Mouse (Mus musculus) fat pad, adult 2 months (tissue): ENCODE data around the gene Irf6.

ENCODE experiments used
- DNase-seq: peaks from one replicate; pipeline ENCODE4 v3.0.0-alpha.2; 2011; ENCODE audit warnings: low read depth, low spot score; ENCODE audit errors: extremely low read depth

Irf6 gene

GRCm38 (mm10) chr1:193156316-193157110 is 3.6 kb downstream of the Irf6 start:
- no peak for DNase-seq

GRCm38 (mm10) chr1:193157111-193157492 is 4.2 kb downstream of the Irf6 start:
- no peak for DNase-seq

GRCm38 (mm10) chr1:193159163-193159562 is 6.3 kb downstream of the Irf6 start:
- DNase-seq = no peak

DNA sequence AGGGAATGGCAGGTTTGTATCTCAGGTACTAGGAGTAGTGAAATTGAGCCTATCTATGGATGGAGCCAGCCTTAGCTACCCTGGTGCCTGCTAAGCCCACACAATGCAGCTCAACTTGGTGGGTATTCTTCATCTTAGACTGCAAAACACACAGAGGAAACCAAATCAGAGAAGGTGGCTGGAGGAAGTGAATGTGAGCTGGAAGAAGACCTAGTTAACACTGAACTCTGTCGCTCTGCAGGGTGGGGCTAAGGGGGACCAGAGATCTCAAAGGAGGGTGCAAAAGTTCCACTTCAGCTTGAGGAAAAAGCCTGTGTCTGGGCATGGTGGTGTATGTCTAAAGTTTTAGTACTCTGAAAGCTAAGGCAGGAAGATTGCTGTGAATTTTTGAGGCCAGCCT is 6.7 kb downstream of the Irf6 start:
- no peak for DNase-seq

DNA sequence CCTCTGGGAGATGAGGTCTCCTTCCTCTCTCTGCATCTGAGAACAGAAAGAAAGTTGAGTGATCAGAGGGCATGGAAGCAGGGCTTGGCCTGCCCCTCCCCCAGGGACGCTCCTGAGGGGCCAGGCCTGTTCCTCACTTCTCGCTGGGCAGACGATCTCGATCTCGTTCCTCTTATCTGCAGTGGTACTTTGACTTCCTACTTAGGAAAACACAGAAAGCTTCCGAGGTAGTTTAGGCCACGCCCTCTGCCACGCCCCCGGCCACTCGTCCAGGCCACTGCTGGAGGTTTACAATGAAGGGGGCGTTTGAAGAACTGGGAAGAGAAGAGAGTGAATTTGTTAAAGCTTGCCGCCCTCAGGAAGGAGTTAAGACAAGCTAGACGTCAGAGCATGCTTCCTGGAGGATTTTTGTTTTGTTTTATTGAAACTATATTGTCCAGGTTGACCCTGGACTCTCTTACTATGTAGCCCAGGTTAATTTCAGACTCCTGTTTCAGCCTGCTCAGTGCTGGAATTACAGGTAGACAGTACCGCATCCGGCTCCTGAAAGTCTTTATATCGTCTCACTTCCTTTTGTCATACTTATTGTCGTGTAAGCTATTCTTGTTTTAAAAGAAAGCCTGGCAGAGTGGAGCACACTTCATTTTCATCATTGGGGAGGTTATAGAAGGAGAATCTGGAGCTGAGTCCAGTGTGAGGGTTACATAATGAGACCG is 7.6 kb downstream of the Irf6 start:
- DNase-seq = no peak

GRCm38 (mm10) chr1:193167746-193168145 is 14.8 kb downstream of the Irf6 start, which contains the start of gene A130010J15Rik:
A130010J15Rik (plus strand) TSS chr1:193168046.
- DNase-seq = no peak

DNA sequence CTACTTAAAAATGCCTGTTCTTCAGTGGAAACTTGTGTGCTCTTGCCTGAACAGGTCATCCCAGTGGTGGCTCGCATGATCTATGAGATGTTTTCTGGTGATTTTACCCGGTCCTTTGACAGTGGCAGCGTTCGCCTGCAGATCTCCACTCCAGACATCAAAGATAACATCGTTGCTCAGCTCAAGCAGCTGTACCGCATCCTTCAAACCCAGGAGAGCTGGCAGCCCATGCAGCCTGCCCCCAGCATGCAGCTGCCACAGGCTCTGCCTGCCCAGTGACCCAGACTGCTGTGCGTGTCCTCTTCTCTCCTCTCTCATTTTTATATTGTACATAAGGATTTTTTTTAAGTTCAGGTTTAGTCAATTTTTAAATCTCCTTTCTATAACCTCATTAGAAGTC is 16.3 kb downstream of the Irf6 start:
- no peak for DNase-seq

GRCm38 (mm10) chr1:193169856-193170255 is 16.9 kb downstream of the Irf6 start:
- peak; percentile 57 for DNase-seq

- DNase-seq = peak; percentile 87
These were observed 20.3 kb downstream of the Irf6 start for GRCm38 (mm10) chr1:193172991-193173809.

GRCm38 (mm10) chr1:193173810-193174129 is 20.9 kb downstream of the Irf6 start:
- no peak for DNase-seq

DNA sequence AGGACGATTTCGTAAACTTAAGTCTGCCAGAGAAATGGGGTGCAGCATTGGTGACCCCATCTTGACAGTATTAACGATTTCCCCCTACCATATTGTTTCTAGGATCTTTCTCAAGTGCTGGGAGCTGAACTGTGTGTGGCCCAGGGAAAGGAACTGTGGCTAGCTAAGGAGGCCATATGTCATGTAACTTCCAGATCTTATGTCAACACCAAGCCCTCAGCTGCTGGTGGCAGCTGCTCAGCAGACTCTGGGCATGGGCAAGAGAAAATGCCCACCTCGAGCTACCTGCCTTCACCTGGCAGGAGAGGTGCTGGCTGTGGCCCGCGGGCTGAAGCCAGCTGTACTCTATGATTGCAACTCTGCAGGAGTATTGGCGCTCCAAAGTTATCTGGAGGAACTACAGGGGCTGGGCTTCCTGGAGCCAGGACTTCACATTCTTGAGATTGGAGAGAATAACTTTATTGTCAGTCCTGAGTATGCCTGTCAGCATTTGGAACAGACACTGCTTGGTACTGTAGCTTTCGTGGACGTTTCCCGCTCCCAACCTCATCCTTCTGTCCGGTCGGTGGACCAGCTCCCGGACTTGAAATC is 21.3 kb downstream of the Irf6 start:
- DNase-seq = no peak

DNA sequence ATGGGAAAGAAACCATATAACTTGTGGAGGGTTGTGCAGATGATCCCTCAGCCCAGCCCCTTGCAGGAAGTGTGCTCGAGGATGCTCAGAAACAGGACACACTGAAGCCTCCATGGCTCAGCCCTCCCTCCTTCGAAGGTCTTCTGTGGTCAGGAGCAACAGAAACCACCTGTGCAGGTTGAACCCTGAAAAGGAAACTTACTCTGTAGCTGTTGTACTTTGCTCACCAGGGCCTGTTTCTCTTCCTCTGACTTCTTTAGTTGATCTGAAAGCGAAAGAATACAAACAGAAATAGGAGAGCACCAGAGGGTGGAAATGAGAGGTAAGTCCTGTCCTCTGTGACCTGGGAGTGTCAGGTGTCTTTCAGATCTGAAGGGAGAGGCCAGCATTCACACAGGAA is 28.2 kb downstream of the Irf6 start:
- DNase-seq = no peak

- no peak for DNase-seq
These were observed 35.3 kb downstream of the Irf6 start for GRCm38 (mm10) chr1:193188257-193188656.

DNA sequence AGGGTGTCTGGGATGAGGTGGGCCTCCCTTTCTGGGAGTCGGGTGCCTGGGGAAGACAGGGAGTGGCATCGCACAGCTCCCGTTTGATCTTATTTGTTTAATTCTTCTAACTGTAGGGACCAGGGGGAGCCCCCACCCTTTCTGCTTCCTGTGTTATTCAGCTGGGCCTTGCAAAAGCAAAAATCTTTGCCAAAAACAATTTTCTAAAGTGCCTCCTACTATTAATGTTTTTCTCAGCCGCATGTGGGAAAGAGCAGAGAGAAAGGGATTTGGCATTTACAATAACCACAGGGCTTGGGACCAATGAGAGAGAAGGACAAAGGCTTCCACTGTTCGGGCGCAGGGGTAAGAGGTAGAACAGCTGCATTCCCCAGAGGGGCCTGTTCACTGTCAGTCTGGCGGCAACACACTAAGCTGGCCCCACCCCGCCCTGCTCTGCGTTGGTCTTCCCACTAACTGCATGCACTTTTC is 36.3 kb downstream of the Irf6 start:
- no peak for DNase-seq

- DNase-seq = no peak
These were observed 36.9 kb downstream of the Irf6 start for GRCm38 (mm10) chr1:193189771-193190170.

GRCm38 (mm10) chr1:193191675-193192283 is 38.9 kb downstream of the Irf6 start:
- DNase-seq = no peak

DNA sequence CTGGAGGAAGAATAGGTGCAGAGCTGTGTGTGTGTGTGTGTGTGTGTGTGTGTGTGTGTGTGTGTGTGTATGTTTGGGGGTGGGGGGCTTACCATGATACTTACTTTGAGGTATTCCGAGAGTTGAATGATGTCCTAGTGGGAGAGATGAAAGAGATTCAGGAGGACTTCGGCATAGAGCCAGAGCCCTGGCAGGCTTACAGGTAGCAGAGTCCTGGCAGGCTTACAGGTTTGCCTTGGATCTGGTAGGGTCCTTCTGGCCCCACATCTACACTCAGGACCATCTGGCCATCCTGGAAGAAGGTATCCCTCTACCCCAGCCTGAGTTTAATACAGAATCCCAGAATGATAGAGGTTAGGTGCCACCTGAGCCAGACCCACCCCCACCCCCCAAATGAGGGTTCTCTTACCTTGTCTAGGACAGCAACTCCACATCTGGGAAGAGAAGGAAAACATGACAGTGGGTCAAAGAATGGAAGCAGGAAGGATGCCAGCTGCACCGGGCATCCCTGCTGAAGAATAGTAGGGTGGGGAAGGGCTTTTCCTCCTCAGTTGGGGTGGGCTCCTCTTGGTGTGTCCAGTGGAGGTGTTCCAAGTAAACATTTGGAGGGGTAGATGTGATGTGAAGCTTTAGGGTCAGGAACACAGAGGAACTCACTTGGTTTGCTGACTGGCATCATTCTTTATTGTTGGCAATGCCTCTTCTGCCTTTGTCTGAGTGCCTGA is 41.7 kb downstream of the Irf6 start:
- no peak for DNase-seq

DNA sequence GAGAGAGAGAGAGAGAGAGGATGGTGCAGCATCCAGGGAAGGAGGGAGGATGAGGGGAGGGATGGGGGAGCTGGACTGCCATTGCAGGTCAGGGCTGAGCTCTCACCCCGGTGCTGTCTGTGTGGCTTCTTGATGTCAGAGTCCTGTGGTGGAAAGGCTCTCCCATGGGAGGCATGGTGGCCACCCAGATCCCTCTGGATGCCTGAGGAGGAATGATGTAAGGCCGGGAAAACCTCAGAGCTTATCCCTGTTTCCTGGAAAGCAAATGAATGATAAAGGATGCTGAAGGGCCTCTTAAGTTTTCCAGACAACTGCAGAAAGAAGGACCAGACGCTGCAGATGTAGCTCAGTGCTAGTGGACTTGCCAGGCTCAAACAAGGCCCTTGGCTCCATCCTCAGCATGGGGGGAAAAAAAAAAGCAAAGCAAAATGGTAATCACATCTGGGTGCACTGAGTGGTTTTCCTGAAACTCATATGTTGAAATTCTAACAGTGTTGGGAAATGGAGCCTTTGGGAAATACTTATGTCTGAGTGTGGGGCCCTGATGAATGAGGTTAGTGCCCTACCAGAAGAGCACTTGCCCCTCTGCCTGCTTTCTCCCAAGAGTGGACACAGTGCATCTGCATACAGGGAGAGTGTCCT is 42.4 kb downstream of the Irf6 start:
- DNase-seq = no peak

GRCm38 (mm10) chr1:193197494-193198205 is 44.7 kb downstream of the Irf6 start:
- no peak for DNase-seq
